Mouse (Mus musculus) cerebellum, adult 9-10 months (tissue): ENCODE measurements around the gene Mrpl51.
A peak's percentile ranks its signal among the peaks of the same experiment; 100 is the strongest.
"Not testable (repeated sequence)": the region's sequence is repeated elsewhere in the genome, so short reads cannot be mapped to it uniquely, and the experiment has no call there.

Source experiments
- DNase-seq: peaks from one replicate; pipeline ENCODE4 v3.0.0; 2022

Mrpl51 gene

GRCm38 (mm10) chr6:125160558-125160853 is 31.1 kb upstream of the Mrpl51 start:
- no peak for DNase-seq

DNA sequence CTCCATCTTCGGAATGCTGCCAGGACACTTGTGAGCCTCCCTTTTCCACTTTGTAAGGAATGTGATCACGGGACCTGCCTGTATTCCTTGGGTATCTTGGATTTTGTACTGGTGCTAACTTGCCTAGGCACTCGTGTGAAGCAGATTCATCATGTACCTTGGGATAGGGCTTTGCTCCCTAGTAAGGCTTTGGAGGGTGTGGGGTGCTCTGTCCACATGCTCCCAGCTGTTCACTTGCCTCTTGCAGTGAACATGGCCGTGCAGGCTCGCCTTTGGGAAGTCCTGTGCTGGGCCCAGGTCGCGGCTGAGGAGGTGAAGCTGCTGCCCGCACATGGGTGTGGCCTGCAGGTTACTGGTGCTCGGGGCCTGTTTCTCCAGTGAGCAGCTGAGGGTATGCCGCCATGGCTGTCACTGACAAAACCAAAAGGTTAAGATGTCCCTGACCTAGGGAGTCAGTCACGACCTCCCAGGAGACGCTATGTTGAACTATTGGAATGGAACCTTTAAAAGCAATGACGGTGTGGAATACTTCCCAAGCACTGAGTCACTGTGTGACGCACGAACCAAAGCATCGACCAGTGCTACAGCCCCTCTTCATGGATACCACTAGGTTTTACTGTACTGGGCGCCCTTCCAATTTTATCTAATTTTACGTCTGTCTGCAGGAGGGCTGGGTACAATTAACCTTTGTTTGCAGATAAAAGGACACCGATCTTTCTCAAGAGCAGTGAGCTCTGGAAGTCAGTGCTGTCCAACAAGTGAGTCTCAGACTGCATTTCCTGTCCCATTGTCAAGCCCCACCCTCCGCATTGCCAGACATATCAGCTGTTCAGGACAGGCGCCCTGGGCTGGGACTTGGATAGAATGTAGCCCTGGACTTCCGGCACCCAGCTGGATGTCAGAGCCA is 30.5 kb upstream of the Mrpl51 start:
- DNase-seq: peak; percentile 63

- DNase-seq: peak; percentile 75
These were observed 29.6 kb upstream of the Mrpl51 start for GRCm38 (mm10) chr6:125161971-125162370.

GRCm38 (mm10) chr6:125162615-125163305 is 28.8 kb upstream of the Mrpl51 start:
- DNase-seq: not testable (repeated sequence)

GRCm38 (mm10) chr6:125163801-125164657 is 27.6 kb upstream of the Mrpl51 start:
- peak; percentile 66 for DNase-seq

DNA sequence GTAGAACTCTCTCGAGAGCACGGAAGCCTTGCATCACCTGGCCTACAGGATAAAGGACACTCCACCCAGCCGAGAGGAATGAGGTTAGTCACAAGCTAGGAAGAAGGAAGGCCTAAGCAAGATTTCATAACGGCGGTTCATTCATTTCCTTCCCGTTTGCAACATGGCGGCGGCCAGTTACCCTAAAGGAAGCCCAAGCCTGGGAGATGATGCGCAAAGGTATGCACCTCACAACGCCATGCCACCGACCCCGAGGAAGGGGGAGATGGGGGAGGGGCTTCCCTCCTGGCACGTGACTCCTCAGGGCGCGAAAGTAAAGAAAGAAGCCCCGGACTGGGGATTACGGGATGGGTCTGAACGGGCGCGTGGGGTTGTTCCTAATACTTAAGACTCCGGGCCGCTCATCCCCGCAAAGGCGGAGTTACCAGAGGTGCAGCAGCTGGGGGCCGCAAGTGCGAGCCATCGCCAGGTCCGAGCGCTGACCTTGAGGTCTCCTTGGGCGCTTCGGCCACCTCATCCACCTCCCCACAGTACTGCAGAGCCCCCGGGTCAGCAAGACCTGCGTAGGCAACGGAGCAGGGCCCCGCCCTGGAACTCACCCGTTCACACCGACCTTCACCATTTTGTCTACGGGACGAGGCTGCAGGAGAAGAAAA is 26.8 kb upstream of the Mrpl51 start:
- peak; percentile 82 for DNase-seq

DNA sequence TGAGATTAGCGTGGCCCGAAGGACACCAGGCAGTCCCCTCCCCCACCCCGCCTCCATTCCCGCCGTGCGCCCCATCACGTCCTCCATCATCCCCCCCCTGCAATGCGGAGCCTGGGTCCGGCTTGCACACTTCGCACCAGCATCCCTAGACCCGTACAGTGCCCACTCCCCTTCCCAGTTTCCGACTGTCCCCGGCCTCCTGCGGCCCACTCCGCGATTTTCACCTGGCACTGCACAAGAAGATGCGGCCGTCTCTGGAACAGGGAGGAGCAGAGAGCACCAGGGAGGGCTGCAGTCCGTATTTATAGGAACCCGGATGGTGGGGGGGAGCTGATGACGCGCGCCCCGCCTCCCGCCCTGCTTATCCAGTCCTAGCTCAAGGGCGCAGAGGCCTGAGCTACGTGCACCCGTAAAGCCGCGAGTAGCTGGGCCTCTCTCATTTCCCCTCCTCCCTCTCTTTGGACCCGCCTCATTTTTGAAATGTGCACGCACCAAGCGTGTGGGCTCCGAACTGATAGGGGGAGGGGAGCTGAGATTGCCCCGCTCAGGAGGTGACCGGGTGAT is 26.2 kb upstream of the Mrpl51 start:
- peak; percentile 99 for DNase-seq

- DNase-seq: peak; percentile 89
These were observed 25.4 kb upstream of the Mrpl51 start, which contains the start of gene Gapdh for GRCm38 (mm10) chr6:125166051-125166751. Gene Gapdh (minus strand): TSS chr6:125166467.

- peak; percentile 74 for DNase-seq
These were observed 24.5 kb upstream of the Mrpl51 start for GRCm38 (mm10) chr6:125166861-125167650.

GRCm38 (mm10) chr6:125168086-125168485 is 23.5 kb upstream of the Mrpl51 start:
- no peak for DNase-seq

DNA sequence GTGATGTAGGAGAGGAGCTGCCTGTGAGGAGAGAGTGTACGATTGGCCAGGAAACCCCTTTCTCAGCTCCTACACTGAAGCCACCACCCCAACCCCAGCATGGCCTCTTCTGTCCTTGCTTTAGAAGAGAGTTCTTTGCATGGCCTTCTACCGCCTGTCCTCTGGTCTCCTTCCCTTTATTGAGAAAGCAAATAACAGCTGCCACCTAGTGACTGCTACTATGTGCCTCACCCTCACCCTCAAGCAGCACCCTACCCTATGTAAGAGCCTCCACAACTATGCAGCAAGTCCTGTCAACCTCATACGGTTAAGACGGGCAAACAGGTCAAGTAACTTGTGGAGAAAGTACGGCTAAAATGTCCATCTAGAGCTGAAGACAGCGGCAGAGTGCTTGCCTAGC is 21.4 kb upstream of the Mrpl51 start:
- DNase-seq: no peak

DNA sequence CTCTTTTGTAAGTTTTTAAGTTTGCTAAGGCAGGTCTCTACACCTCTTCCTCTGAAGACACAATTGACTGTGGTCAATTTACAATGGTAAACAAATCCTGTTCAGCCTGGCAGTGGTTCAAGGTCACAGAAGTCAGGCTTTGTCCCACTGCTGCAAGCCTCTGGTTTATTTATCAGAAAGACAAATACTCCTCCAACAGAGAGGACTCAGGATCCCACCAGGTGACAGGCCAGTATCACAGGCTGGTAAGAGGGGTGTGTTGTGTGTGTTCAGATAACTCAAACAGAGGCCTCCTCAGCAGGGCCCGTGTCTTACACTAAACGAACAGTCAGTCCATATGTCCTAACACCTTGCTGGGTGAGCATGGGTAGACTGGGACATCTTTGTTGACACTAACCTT is 19.1 kb upstream of the Mrpl51 start:
- DNase-seq: no peak

GRCm38 (mm10) chr6:125173256-125173655 is 18.3 kb upstream of the Mrpl51 start:
- DNase-seq: no peak

GRCm38 (mm10) chr6:125175469-125175868 is 16.1 kb upstream of the Mrpl51 start:
- DNase-seq: no peak

- DNase-seq: no peak
These were observed 12.0 kb upstream of the Mrpl51 start for GRCm38 (mm10) chr6:125179601-125180000.

- no peak for DNase-seq
These were observed 9.5 kb upstream of the Mrpl51 start for GRCm38 (mm10) chr6:125182133-125182532.

GRCm38 (mm10) chr6:125186203-125186602 is 5.4 kb upstream of the Mrpl51 start:
- no peak for DNase-seq

DNA sequence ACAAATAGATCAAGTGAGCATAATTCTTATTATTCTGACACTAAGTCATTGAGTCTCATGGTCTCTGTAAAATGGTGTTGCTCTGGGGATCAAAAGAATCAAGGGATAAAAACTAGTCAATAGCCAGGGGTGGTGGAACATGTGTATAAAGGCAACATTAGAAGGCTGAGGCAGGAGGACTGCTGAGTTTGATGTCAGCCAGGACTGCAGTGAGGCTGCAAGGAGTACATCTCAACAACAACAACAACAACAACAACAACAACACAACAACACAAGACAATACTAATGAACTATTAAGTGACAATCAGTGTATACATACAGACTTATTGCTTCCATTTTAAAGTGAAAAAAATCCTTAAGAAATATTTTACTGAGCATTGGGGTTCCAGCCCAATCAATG is 785 bp upstream of the Mrpl51 start:
- DNase-seq: peak; percentile 34

DNA sequence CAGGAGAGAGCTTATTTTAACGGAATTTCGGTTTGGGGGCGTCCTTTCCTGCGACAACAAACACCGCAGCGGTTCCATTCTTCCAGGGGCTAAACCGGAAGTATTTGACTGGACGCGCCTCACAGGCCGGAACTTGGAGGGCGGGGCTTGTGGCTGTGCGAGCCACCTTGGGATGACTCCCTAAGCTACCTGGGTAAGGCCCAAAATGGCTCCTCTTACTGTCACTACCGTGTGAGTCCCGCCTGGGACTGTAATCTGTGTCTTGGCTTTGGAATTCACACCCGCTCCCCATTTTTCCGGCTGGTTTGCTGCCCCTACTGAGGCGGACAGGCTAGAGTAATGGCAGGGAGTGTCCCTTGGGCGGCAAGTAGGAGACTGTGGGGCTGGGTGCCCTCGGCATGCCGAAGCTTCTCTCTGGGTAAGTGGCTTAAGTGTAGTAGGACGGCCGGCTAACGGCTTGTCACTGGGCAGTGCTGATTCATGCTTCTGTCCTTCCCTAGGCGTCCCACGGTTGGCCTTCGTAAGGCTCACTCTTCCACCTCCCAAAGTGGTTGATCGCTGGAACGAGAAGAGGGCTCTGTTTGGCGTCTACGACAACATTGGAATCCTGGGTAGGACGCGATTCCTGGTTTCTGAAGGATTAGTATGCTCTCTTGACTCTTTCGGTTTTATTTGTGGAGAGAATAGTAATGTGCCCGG is 564 bp downstream of the Mrpl51 start:
- peak; percentile 95 for DNase-seq

DNA sequence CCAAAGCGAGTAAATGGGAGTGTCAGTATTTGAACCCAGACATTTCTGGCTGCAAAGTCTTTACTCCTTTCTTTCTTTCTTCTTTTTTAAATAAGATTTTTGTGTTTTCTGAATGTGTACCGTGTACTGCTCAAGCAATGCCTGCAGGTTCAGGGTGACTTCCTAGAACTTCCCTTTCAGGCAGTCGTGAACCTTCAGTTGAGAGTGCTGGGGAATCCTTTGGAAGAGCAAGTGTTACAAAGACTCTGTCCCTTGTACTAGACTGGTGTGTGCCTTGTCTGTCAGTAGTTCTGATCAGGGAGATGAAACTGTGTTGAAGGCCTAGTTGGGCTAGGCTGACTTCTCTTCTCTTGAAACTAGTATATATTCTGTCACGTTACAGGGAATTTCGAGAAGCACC is 1.2 kb downstream of the Mrpl51 start:
- DNase-seq: no peak
